Mouse (Mus musculus) midbrain, embryonic 14.5 days (tissue): ENCODE results near the gene Mon2. TPM values are rescaled to one million over a fixed set of nuclear protein-coding genes. Genes with fewer than 3 reads are reported as not detected.
"Not testable (repeated sequence)": the region's sequence is repeated elsewhere in the genome, so short reads cannot be mapped to it uniquely, and the experiment has no call there.

Source experiments
- ATAC-seq: fragments of 200-750 bp; cut with Nextera tagmentation; 2 replicates; pipeline ENCODE4 v1.8.0; 2017; ENCODE audit warnings: moderate number of reproducible peaks, moderate library complexity; ENCODE audit not compliant: low FRiP score, low TSS enrichment
- DNase-seq: peaks from one replicate; pipeline ENCODE4 v3.0.0-alpha.2; 2015
- H3K27ac ChIP-seq: fragments of 300-500 bp; sonication (generic); replicated peaks from 2 replicates; pipeline ENCODE4 v1.5.1; 2014; ENCODE audit warnings: mild to moderate bottlenecking, low read depth, low read length, moderate library complexity
- H3K27me3 ChIP-seq: fragments of 300-500 bp; sonication (generic); 2 replicates; pipeline ENCODE4 v1.6.1; 2014; ENCODE audit warnings: low read length, control low read depth, mixed read lengths; ENCODE audit not compliant: control insufficient read depth, insufficient read depth
- H3K36me3 ChIP-seq: fragments of 300-500 bp; sonication (generic); 2 replicates; pipeline ENCODE4 v1.6.1; 2014; ENCODE audit warnings: low read length, control low read depth; ENCODE audit not compliant: control insufficient read depth, insufficient read depth
- H3K4me1 ChIP-seq: fragments of 300-500 bp; sonication (generic); 2 replicates; pipeline ENCODE4 v1.6.1; 2014; ENCODE audit warnings: mild to moderate bottlenecking, antibody characterized with exemption, low read length, control low read depth; ENCODE audit not compliant: control insufficient read depth, insufficient read depth
- H3K4me2 ChIP-seq: fragments of 300-500 bp; sonication (generic); 2 replicates; pipeline ENCODE4 v1.6.1; 2014; ENCODE audit warnings: mild to moderate bottlenecking, low read length, moderate library complexity
- H3K4me3 ChIP-seq: fragments of 300-500 bp; sonication (generic); replicated peaks from 2 replicates; pipeline ENCODE4 v1.5.1; 2014; ENCODE audit warnings: low read depth, low read length
- H3K9ac ChIP-seq: fragments of 300-500 bp; sonication (generic); replicated peaks from 2 replicates; pipeline ENCODE4 v1.6.1; 2014; ENCODE audit warnings: mild to moderate bottlenecking, low read length, moderate library complexity
- H3K9me3 ChIP-seq: fragments of 300-500 bp; sonication (generic); 2 replicates; pipeline ENCODE4 v1.6.1; 2016; ENCODE audit warnings: low read length, control low read depth, mixed read lengths; ENCODE audit not compliant: control insufficient read depth
- WGBS: fragments of 180-500 bp; shearing (Covaris S2); extraction: QIAGEN DNeasy Blood & Tissue Kit; methylation state at CpG from one replicate; pipeline ENCODE4 v1.1.7; 2014; 5-methylcytosine and 5-hydroxymethylcytosine counted together
- polyA plus RNA-seq: library from polyadenylated mRNA; unstranded; fragments of >200 nt; fragmentation: Nextera tagmentation; extraction: Ambion mirVana; gene quantifications from 2 replicates; pipeline ENCODE4 v1.2.1, GENCODE M21; 2014

Mon2 gene
- polyA plus RNA-seq, 1 experiment from 2014 or later = 39.4 TPM

GRCm38 (mm10) chr10:123052021-123052420 is 24.3 kb downstream of the Mon2 start:
- ATAC-seq = no peak
- no peaks in the 10 kb centered on the region for H3K4me1 ChIP-seq
- no peak overlapping the region for H3K27ac ChIP-seq
- H3K9ac ChIP-seq = no peak overlapping the region
- H3K4me2 ChIP-seq = no peak overlapping the region
- no peaks in the 10 kb centered on the region for H3K9me3 ChIP-seq
- DNase-seq = no peak
- H3K4me3 ChIP-seq = no peak overlapping the region
- 90% methylated on average over 7 of the region's 7 CpGs for WGBS
- H3K36me3 ChIP-seq = peaks cover 30% of the 10 kb centered on the region
- no peaks in the 10 kb centered on the region for H3K27me3 ChIP-seq

- 97% methylated on average over 1 of the region's 1 CpGs for WGBS
- Histone ChIP-seq H3K9me3 (no peaks in the 10 kb centered on the region), H3K36me3 (peaks cover 55% of the 10 kb centered on the region), H3K27me3 (no peaks in the 10 kb centered on the region), H3K9ac (no peak overlapping the region), H3K27ac (no peak overlapping the region), H3K4me3 (no peak overlapping the region), H3K4me1 (no peaks in the 10 kb centered on the region), H3K4me2 (no peak overlapping the region)
- DNase-seq = no peak
- ATAC-seq = no peak
Observed at GRCm38 (mm10) chr10:123048730-123049129, 27.6 kb downstream of the Mon2 start.

- peak; percentile 66 for DNase-seq
- Histone ChIP-seq H3K9ac (no peak overlapping the region), H3K9me3 (no peaks in the 10 kb centered on the region), H3K27ac (no peak overlapping the region), H3K4me3 (no peak overlapping the region), H3K4me1 (no peaks in the 10 kb centered on the region), H3K36me3 (peaks cover 73% of the 10 kb centered on the region), H3K27me3 (no peaks in the 10 kb centered on the region), H3K4me2 (no peak overlapping the region)
- WGBS = 55% methylated on average over 2 of the region's 2 CpGs
- ATAC-seq = no peak
Observed at GRCm38 (mm10) chr10:123039936-123040335, 36.4 kb downstream of the Mon2 start.

- 92% methylated on average over 14 of the region's 14 CpGs for WGBS
- H3K9ac ChIP-seq = no peak overlapping the region
- H3K4me3 ChIP-seq = no peak overlapping the region
- no peaks in the 10 kb centered on the region for H3K9me3 ChIP-seq
- no peak overlapping the region for H3K4me2 ChIP-seq
- no peaks in the 10 kb centered on the region for H3K27me3 ChIP-seq
- DNase-seq (no peak), ATAC-seq (no peak)
- H3K36me3 ChIP-seq = peaks cover 92% of the 10 kb centered on the region
- H3K4me1 ChIP-seq = no peaks in the 10 kb centered on the region
- no peak overlapping the region for H3K27ac ChIP-seq
Observed at GRCm38 (mm10) chr10:123032078-123032646, 44.1 kb downstream of the Mon2 start.

- Histone ChIP-seq H3K36me3 (peaks cover 92% of the 10 kb centered on the region), H3K27me3 (no peaks in the 10 kb centered on the region), H3K9me3 (no peaks in the 10 kb centered on the region), H3K4me1 (no peaks in the 10 kb centered on the region), H3K4me2 (no peak overlapping the region), H3K27ac (no peak overlapping the region), H3K9ac (no peak overlapping the region), H3K4me3 (no peak overlapping the region)
- WGBS = 98% methylated on average over 8 of the region's 8 CpGs
- ATAC-seq (no peak), DNase-seq (no peak)
Observed at GRCm38 (mm10) chr10:123031449-123031848, 44.9 kb downstream of the Mon2 start.

- 92% methylated on average over 9 of the region's 9 CpGs for WGBS
- Histone ChIP-seq H3K9ac (no peak overlapping the region), H3K36me3 (peaks cover 93% of the 10 kb centered on the region)
Observed at GRCm38 (mm10) chr10:123030589-123030988, 45.7 kb downstream of the Mon2 start.

GRCm38 (mm10) chr10:123028949-123029348 is 47.4 kb downstream of the Mon2 start:
- no peak overlapping the region for H3K4me3 ChIP-seq
- no peak overlapping the region for H3K9ac ChIP-seq
- DNase-seq = no peak
- H3K4me2 ChIP-seq = no peak overlapping the region
- WGBS = 95% methylated on average over 4 of the region's 4 CpGs
- no peak overlapping the region for H3K27ac ChIP-seq
- no peaks in the 10 kb centered on the region for H3K9me3 ChIP-seq
- H3K4me1 ChIP-seq = no peaks in the 10 kb centered on the region
- no peaks in the 10 kb centered on the region for H3K27me3 ChIP-seq
- peaks cover 90% of the 10 kb centered on the region for H3K36me3 ChIP-seq
- ATAC-seq = no peak

More at GRCm38 (mm10) chr10:123030589-123030988, 45.7 kb downstream of the Mon2 start:
- Histone ChIP-seq H3K27me3 (no peaks in the 10 kb centered on the region), H3K4me1 (no peaks in the 10 kb centered on the region), H3K9me3 (no peaks in the 10 kb centered on the region), H3K27ac (no peak overlapping the region), H3K4me2 (no peak overlapping the region), H3K4me3 (no peak overlapping the region)
- ATAC-seq = no peak
- no peak for DNase-seq

GRCm38 (mm10) chr10:123026736-123027135 is 49.6 kb downstream of the Mon2 start:
- 99% methylated on average over 4 of the region's 4 CpGs for WGBS
- H3K36me3 ChIP-seq = peaks cover 90% of the 10 kb centered on the region

GRCm38 (mm10) chr10:123013435-123013834 is 62.9 kb downstream of the Mon2 start:
- Histone ChIP-seq H3K4me3 (no peak overlapping the region), H3K9ac (no peak overlapping the region), H3K4me2 (no peak overlapping the region), H3K4me1 (no peaks in the 10 kb centered on the region), H3K36me3 (peaks cover 82% of the 10 kb centered on the region), H3K9me3 (no peaks in the 10 kb centered on the region), H3K27ac (no peak overlapping the region), H3K27me3 (no peaks in the 10 kb centered on the region)
- WGBS = 38% methylated on average over 18 of the region's 18 CpGs
- DNase-seq (peak; percentile 44), ATAC-seq (no peak)

More at GRCm38 (mm10) chr10:123026736-123027135, 49.6 kb downstream of the Mon2 start:
- not testable (repeated sequence) for H3K9me3 ChIP-seq, DNase-seq, ATAC-seq, H3K27me3 ChIP-seq, H3K4me3 ChIP-seq, H3K27ac ChIP-seq, H3K4me1 ChIP-seq, H3K4me2 ChIP-seq, H3K9ac ChIP-seq
